ENCODE assay signal across 8 mouse cellular contexts in the genomic region with DNA sequence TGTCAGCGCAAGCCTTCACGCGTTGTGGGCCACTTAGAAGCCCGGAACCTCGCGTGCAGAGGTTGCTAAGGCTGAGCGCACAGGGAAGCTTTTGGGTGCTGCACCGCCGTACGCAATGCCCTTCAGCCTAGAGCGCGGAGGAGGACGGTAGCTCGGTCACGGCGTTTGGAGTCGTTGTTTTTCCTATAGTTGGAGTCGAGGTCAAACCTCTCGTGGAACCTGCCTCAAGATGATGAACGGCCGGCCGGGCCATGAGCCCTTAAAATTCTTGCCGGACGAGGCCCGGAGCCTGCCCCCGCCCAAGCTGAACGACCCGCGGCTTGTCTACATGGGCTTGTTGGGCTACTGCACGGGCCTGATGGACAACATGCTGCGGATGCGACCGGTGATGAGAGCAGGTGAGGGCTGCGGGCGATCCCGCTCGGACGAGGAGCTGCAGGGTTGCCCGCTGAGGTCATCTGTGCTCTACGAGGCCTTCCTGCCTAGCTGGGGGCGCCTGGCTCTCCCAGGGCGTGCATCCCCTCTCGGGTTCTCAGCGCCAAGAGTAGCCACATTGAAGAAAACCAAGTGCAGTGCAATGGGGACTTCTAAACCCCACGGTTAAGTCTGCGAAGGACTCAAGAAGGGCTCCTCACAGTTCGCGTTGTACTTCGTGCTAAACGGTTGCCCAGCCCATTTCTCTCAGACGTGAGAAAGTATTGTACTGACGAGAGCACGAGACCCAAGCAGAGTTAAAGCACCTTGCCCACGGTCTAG. TPM values are rescaled to one million over a fixed set of nuclear protein-coding genes. Genes with fewer than 3 reads are reported as not detected.
DNase-seq lines count a peak whose midpoint lies in the region; ATAC-seq and TF ChIP-seq lines count a peak whose summit lies in the region.

Gene Ndufc2 (plus strand): TSS at position 44 of the 756 bp plus-strand sequence.

- 0 out of 2 replicates have a peak, but pooled peaks cover 6% of the 10 kb centered on the region for H3K9me3 ChIP-seq in forebrain, embryonic 12.5 days
- no peaks in the 10 kb centered on the region for H3K9me3 ChIP-seq in heart, postnatal 0 days (replicated peaks; ENCODE audit: control insufficient read depth, low read length)
- no peaks in the 10 kb centered on the region for H3K9me3 ChIP-seq in lung, embryonic 15.5 days

- no peak for TF ChIP-seq EP300 in heart, postnatal 0 days (IDR thresholded peaks at IDR 0.05; ENCODE audit: low read depth)

- peaks cover 13% of the 10 kb centered on the region for H3K36me3 ChIP-seq in forebrain, embryonic 12.5 days (replicated peaks)
- H3K36me3 ChIP-seq in heart, postnatal 0 days (replicated peaks; ENCODE audit: control insufficient read depth, insufficient read depth, low read length), result no peaks in the 10 kb centered on the region
- H3K36me3 ChIP-seq in lung, embryonic 15.5 days, result peaks cover 8% of the 10 kb centered on the region; the same call in 1 of the 2 replicates

- peak within 1 kb of the TSS; percentile 74 for H3K4me2 ChIP-seq in forebrain, embryonic 12.5 days
- H3K4me2 ChIP-seq in heart, postnatal 0 days (ENCODE audit: low read depth, low read length), result peak within 1 kb of the TSS; percentile 73
- peak within 1 kb of the TSS; percentile 70 for H3K4me2 ChIP-seq in lung, embryonic 15.5 days

- no peaks in the 10 kb centered on the region for H3K27me3 ChIP-seq in forebrain, embryonic 12.5 days
- no peaks in the 10 kb centered on the region for H3K27me3 ChIP-seq in heart, postnatal 0 days (ENCODE audit: control insufficient read depth, insufficient read depth, low read length)
- H3K27me3 ChIP-seq in lung, embryonic 15.5 days, result no peaks in the 10 kb centered on the region

- TF ChIP-seq CTCF in heart, postnatal 0 days (IDR thresholded peaks at IDR 0.05; ENCODE audit: low read depth), result no peak

- H3K9ac ChIP-seq in forebrain, embryonic 12.5 days, result peak within 1 kb of the TSS; percentile 96
- H3K9ac ChIP-seq in heart, postnatal 0 days (replicated peaks; ENCODE audit: low read depth, low read length), result peak within 1 kb of the TSS; percentile 95
- H3K9ac ChIP-seq in lung, embryonic 15.5 days, result peak within 1 kb of the TSS; percentile 92

- WGBS in forebrain, embryonic 12.5 days, result under 1% methylated on average over 54 of the region's 54 CpGs
- under 1% methylated on average over 54 of the region's 54 CpGs for WGBS in heart, postnatal 0 days
- whole genome bisulfite sequencing in lung, embryonic 15.5 days, result under 1% methylated on average over 54 of the region's 54 CpGs

- H3K4me3 ChIP-seq in forebrain, embryonic 12.5 days (replicated peaks), result peak within 1 kb of the TSS; percentile 94
- H3K4me3 ChIP-seq in heart, postnatal 0 days (ENCODE audit: low read depth, low read length), result peak within 1 kb of the TSS; percentile 73
- H3K4me3 ChIP-seq in lung, embryonic 15.5 days, result peak within 1 kb of the TSS; percentile 79

- ATAC-seq in forebrain, embryonic 12.5 days (ENCODE audit: low FRiP score), result peak; percentile 93
- ATAC-seq in heart, postnatal 0 days (ENCODE audit: insufficient read depth, low read depth), result peak; percentile 93
- ATAC-seq in lung, embryonic 15.5 days (ENCODE audit: borderline replicate concordance, extremely low read depth, low FRiP score, low TSS enrichment), result peak; percentile 90

- peak; percentile 88 for DNase-seq in ES-CJ7 (ENCODE audit: low read depth, low spot score)
- DNase-seq in c-Kit-positive CD71-positive TER-119-negative erythroid progenitor cells, embryonic 14.5 days (ENCODE audit: low read depth), result peak; percentile 78
- peak; percentile 71 for DNase-seq in heart, postnatal 0 days (ENCODE audit: low spot score)
- DNase-seq in kidney, postnatal 4 days, result peak; percentile 87 to 91
- DNase-seq in ovary, adult 18-20 months (ENCODE audit: low spot score), result peak; percentile 53
- peak; percentile 86 for DNase-seq in thymus, postnatal 0 days (ENCODE audit: low spot score)

- H3K27ac ChIP-seq in forebrain, embryonic 12.5 days, result peak within 1 kb of the TSS; percentile 71; the same call in 1 of the 2 replicates
- H3K27ac ChIP-seq in heart, postnatal 0 days (ENCODE audit: low read depth), result peak within 1 kb of the TSS; percentile 92
- peak within 1 kb of the TSS; percentile 65 for H3K27ac ChIP-seq in lung, embryonic 15.5 days

- peaks cover 18% of the 10 kb centered on the region for H3K4me1 ChIP-seq in forebrain, embryonic 12.5 days
- peaks cover 24% of the 10 kb centered on the region for H3K4me1 ChIP-seq in heart, postnatal 0 days (ENCODE audit: control insufficient read depth, insufficient read depth)
- H3K4me1 ChIP-seq in lung, embryonic 15.5 days, result peaks cover 12% of the 10 kb centered on the region

RNA-seq across cellular contexts. Expression of gene Ndufc2, which starts in this region (rescaled TPM):
- polyA plus RNA-seq in forebrain, embryonic 12.5 days (2016; fragmentation: Nextera tagmentation; extraction: Ambion mirVana), result 392 and 393 TPM in 2 replicates
- total RNA-seq in heart, postnatal 0 days (2014; rRNA removed; ENCODE audit: low replicate concordance), result 797 and 949 TPM in 2 replicates
- 1,243 and 1,339 TPM in 2 replicates for polyA plus RNA-seq in heart, postnatal 0 days (2015; fragmentation: Nextera tagmentation; extraction: Ambion mirVana)
- 336 and 356 TPM in 2 replicates for polyA plus RNA-seq in lung, embryonic 15.5 days (2015; fragmentation: Nextera tagmentation; extraction: Ambion mirVana)
- 485 and 514 TPM in 2 replicates for polyA plus RNA-seq in thymus, postnatal 0 days (2015; fragmentation: Nextera tagmentation; extraction: Ambion mirVana)

Comparison
In these comparisons a context has a peak if more than half of its experiments do, and no peak if none do; other contexts are left out.
1. Peak in every context shown above with its lines: DNase-seq, ATAC-seq, H3K4me3 ChIP-seq and H3K27ac ChIP-seq.